Mouse (Mus musculus) lung, postnatal 0 days (tissue): ENCODE measurements around the gene Supt5. TPM values are rescaled to one million over a fixed set of nuclear protein-coding genes. Genes with fewer than 3 reads are reported as not detected.

Source experiments
- ATAC-seq: fragments of 200-750 bp; cut with Nextera tagmentation; 2 replicates; pipeline ENCODE4 v1.8.0; 2017; ENCODE audit warnings: moderate library complexity
- DNase-seq: peaks from one replicate; pipeline ENCODE4 v3.0.0-alpha.2; 2016; ENCODE audit warnings: low spot score
- H3K27ac ChIP-seq: fragments of 300-500 bp; sonication (generic); 2 replicates; pipeline ENCODE4 v1.5.1; 2014; ENCODE audit warnings: antibody characterized with exemption, mild to moderate bottlenecking, low read length, mixed read lengths
- H3K27me3 ChIP-seq: fragments of 300-500 bp; sonication (generic); replicated peaks from 2 replicates; pipeline ENCODE4 v1.6.1; 2014; ENCODE audit warnings: low read length, mixed read lengths; ENCODE audit not compliant: insufficient read depth
- H3K36me3 ChIP-seq: fragments of 300-500 bp; sonication (generic); 2 replicates; pipeline ENCODE4 v1.6.1; 2014; ENCODE audit warnings: low read length, mixed read lengths; ENCODE audit not compliant: insufficient read depth
- H3K4me1 ChIP-seq: fragments of 300-500 bp; sonication (generic); 2 replicates; pipeline ENCODE4 v1.6.1; 2014; ENCODE audit warnings: antibody characterized with exemption, low read depth, low read length, mixed read lengths; ENCODE audit not compliant: insufficient read depth
- H3K4me2 ChIP-seq: fragments of 300-500 bp; sonication (generic); replicated peaks from 2 replicates; pipeline ENCODE4 v1.6.1; 2014; ENCODE audit warnings: low read depth, mild to moderate bottlenecking, low read length, moderate library complexity, mixed read lengths
- H3K4me3 ChIP-seq: fragments of 300-500 bp; sonication (generic); 2 replicates; pipeline ENCODE4 v1.5.1; 2014; ENCODE audit warnings: low read depth, low read length
- H3K9ac ChIP-seq: fragments of 300-500 bp; sonication (generic); replicated peaks from 2 replicates; pipeline ENCODE4 v1.6.1; 2014; ENCODE audit warnings: low read depth, mild to moderate bottlenecking
- H3K9me3 ChIP-seq: fragments of 300-500 bp; sonication (generic); 2 replicates; pipeline ENCODE4 v1.6.1; 2016; ENCODE audit warnings: low read length, mixed read lengths
- CTCF ChIP-seq: IDR thresholded peaks from 2 replicates; pipeline ENCODE4 v1.5.1; 2016; ENCODE audit warnings: antibody characterized with exemption, mild to moderate bottlenecking
- EP300 ChIP-seq: IDR thresholded peaks from 2 replicates; pipeline ENCODE4 v1.6.1; 2016; ENCODE audit warnings: antibody characterized with exemption, mild to moderate bottlenecking, control low read depth
- WGBS: fragments of 180-500 bp; shearing (Covaris S2); extraction: QIAGEN DNeasy Blood & Tissue Kit; methylation state at CpG from one replicate; pipeline ENCODE4 v1.1.7; 2014; 5-methylcytosine and 5-hydroxymethylcytosine counted together
- polyA plus RNA-seq: library from polyadenylated mRNA; unstranded; fragments of >200 nt; fragmentation: Nextera tagmentation; extraction: Ambion mirVana; gene quantifications from 2 replicates; pipeline ENCODE4 v1.2.1, GENCODE M21; 2015

Gene Supt5
- polyA plus RNA-seq, 1 experiment from 2014 or later = 39.7 TPM

GRCm38 (mm10) chr7:28367663-28368275, 29.2 kb upstream of the Supt5 start:
- Histone ChIP-seq H3K4me3 (no peak overlapping the region), H3K9ac (no peak overlapping the region), H3K4me1 (peaks cover 12% of the 10 kb centered on the region; the same call in 1 of the 2 replicates), H3K36me3 (peaks cover 33% of the 10 kb centered on the region), H3K4me2 (no peak overlapping the region), H3K27ac (no peak overlapping the region), H3K27me3 (no peaks in the 10 kb centered on the region), H3K9me3 (no peaks in the 10 kb centered on the region)
- TF ChIP-seq CTCF = no peak
- TF ChIP-seq EP300 = no peak
- DNase-seq = no peak
- ATAC-seq = no peak
- 87% methylated on average over 16 of the region's 16 CpGs for WGBS

GRCm38 (mm10) chr7:28362441-28363060, 24.0 kb upstream of the Supt5 start:
- peaks cover 6% of the 10 kb centered on the region for H3K4me1 ChIP-seq
- no peaks in the 10 kb centered on the region for H3K9me3 ChIP-seq
- DNase-seq (no peak), ATAC-seq (no peak)
- TF ChIP-seq CTCF (no peak), EP300 (no peak)
- 76% methylated on average over 14 of the region's 16 CpGs for WGBS
- no peak overlapping the region for H3K9ac ChIP-seq
- no peaks in the 10 kb centered on the region for H3K27me3 ChIP-seq
- no peak overlapping the region for H3K4me3 ChIP-seq
- no peak overlapping the region for H3K27ac ChIP-seq
- H3K4me2 ChIP-seq = no peak overlapping the region
- H3K36me3 ChIP-seq = peaks cover 49% of the 10 kb centered on the region

- H3K36me3 ChIP-seq = peaks cover 42% of the 10 kb centered on the region
- no peaks in the 10 kb centered on the region for H3K27me3 ChIP-seq
- no peak overlapping the region for H3K4me3 ChIP-seq
- H3K4me1 ChIP-seq = peaks cover 12% of the 10 kb centered on the region
- H3K9me3 ChIP-seq = no peaks in the 10 kb centered on the region
- no peak for ATAC-seq
- no peak overlapping the region for H3K4me2 ChIP-seq
- no peak for DNase-seq
- no peak overlapping the region for H3K9ac ChIP-seq
- TF ChIP-seq EP300 (no peak), CTCF (no peak)
- no peak overlapping the region for H3K27ac ChIP-seq
- 96% methylated on average over 19 of the region's 20 CpGs for WGBS
Observed at GRCm38 (mm10) chr7:28361647-28362341, 23.2 kb upstream of the Supt5 start.

- Histone ChIP-seq H3K27ac (no peak overlapping the region), H3K36me3 (peaks cover 34% of the 10 kb centered on the region), H3K9me3 (no peaks in the 10 kb centered on the region), H3K27me3 (no peaks in the 10 kb centered on the region), H3K9ac (no peak overlapping the region), H3K4me1 (peaks cover 13% of the 10 kb centered on the region), H3K4me2 (no peak overlapping the region), H3K4me3 (no peak overlapping the region)
- ATAC-seq = no peak
- no peak for TF ChIP-seq CTCF
- TF ChIP-seq EP300 = no peak
- DNase-seq = no peak
- WGBS = 91% methylated on average over 6 of the region's 6 CpGs
Observed at GRCm38 (mm10) chr7:28360291-28360690, 21.7 kb upstream of the Supt5 start.

- Histone ChIP-seq H3K4me2 (no peak overlapping the region), H3K9ac (no peak overlapping the region), H3K4me1 (peaks cover 13% of the 10 kb centered on the region), H3K4me3 (no peak overlapping the region), H3K36me3 (peaks cover 30% of the 10 kb centered on the region), H3K27me3 (no peaks in the 10 kb centered on the region), H3K27ac (0 out of 2 replicates have a peak overlapping the region, but pooled peaks have one; percentile 20), H3K9me3 (no peaks in the 10 kb centered on the region)
- no peak for ATAC-seq
- TF ChIP-seq EP300 (no peak), CTCF (no peak)
- WGBS = 91% methylated on average over 10 of the region's 10 CpGs
- no peak for DNase-seq
Observed at GRCm38 (mm10) chr7:28359854-28360253, 21.3 kb upstream of the Supt5 start.

GRCm38 (mm10) chr7:28358431-28358830, 19.9 kb upstream of the Supt5 start:
- H3K4me3 ChIP-seq = no peak overlapping the region
- H3K9me3 ChIP-seq = no peaks in the 10 kb centered on the region
- no peak for TF ChIP-seq CTCF
- TF ChIP-seq EP300 = no peak
- H3K36me3 ChIP-seq = peaks cover 28% of the 10 kb centered on the region
- no peak overlapping the region for H3K4me2 ChIP-seq
- no peak overlapping the region for H3K9ac ChIP-seq
- H3K4me1 ChIP-seq = peaks cover 13% of the 10 kb centered on the region
- DNase-seq (no peak), ATAC-seq (no peak; the same call in 1 of the 2 replicates)
- H3K27ac ChIP-seq = peak overlapping the region; percentile 83
- no peaks in the 10 kb centered on the region for H3K27me3 ChIP-seq
- 53% methylated on average over 7 of the region's 7 CpGs for WGBS
